Mouse (Mus musculus) hindbrain, embryonic 14.5 days (tissue): ENCODE data around the gene Serpina3b. TPM values are rescaled to one million over a fixed set of nuclear protein-coding genes. Genes with fewer than 3 reads are reported as not detected.

Source experiments
- ATAC-seq: fragments of 200-750 bp; cut with Nextera tagmentation; 2 replicates; pipeline ENCODE4 v1.8.0; 2017; ENCODE audit warnings: moderate number of reproducible peaks, mild to moderate bottlenecking, moderate TSS enrichment, moderate library complexity; ENCODE audit not compliant: low FRiP score
- DNase-seq: peaks from one replicate; pipeline ENCODE4 v3.0.0-alpha.2; 2015; ENCODE audit warnings: low spot score
- H3K27ac ChIP-seq: fragments of 300-500 bp; sonication (generic); 2 replicates; pipeline ENCODE4 v1.5.1; 2014; ENCODE audit warnings: mild to moderate bottlenecking, moderate library complexity
- H3K27me3 ChIP-seq: fragments of 300-500 bp; sonication (generic); 2 replicates; pipeline ENCODE4 v1.6.1; 2014; ENCODE audit warnings: mild to moderate bottlenecking, low read length, mixed read lengths; ENCODE audit not compliant: control insufficient read depth, insufficient read depth
- H3K36me3 ChIP-seq: fragments of 300-500 bp; sonication (generic); replicated peaks from 2 replicates; pipeline ENCODE4 v1.6.1; 2014; ENCODE audit not compliant: control insufficient read depth, insufficient read depth
- H3K4me1 ChIP-seq: fragments of 300-500 bp; sonication (generic); replicated peaks from 2 replicates; pipeline ENCODE4 v1.6.1; 2014; ENCODE audit warnings: antibody characterized with exemption, low read length, mixed read lengths; ENCODE audit not compliant: control insufficient read depth, insufficient read depth
- H3K4me2 ChIP-seq: fragments of 300-500 bp; sonication (generic); replicated peaks from 2 replicates; pipeline ENCODE4 v1.6.1; 2014; ENCODE audit warnings: mild to moderate bottlenecking, moderate library complexity
- H3K4me3 ChIP-seq: fragments of 300-500 bp; sonication (generic); replicated peaks from 2 replicates; pipeline ENCODE4 v1.5.1; 2014; ENCODE audit warnings: mild to moderate bottlenecking, low read length
- H3K9ac ChIP-seq: fragments of 300-500 bp; sonication (generic); 2 replicates; pipeline ENCODE4 v1.6.1; 2014
- H3K9me3 ChIP-seq: fragments of 300-500 bp; sonication (generic); 2 replicates; pipeline ENCODE4 v1.6.1; 2016; ENCODE audit warnings: low read length; ENCODE audit not compliant: control insufficient read depth
- WGBS: fragments of 180-500 bp; shearing (Covaris S2); extraction: QIAGEN DNeasy Blood & Tissue Kit; methylation state at CpG from one replicate; pipeline ENCODE4 v1.1.7; 2014; 5-methylcytosine and 5-hydroxymethylcytosine counted together
- polyA plus RNA-seq: library from polyadenylated mRNA; unstranded; fragments of >200 nt; fragmentation: Nextera tagmentation; extraction: Ambion mirVana; gene quantifications from 2 replicates; pipeline ENCODE4 v1.2.1, GENCODE M21; 2014

Serpina3b gene
- polyA plus RNA-seq, 1 experiment from 2014 or later, result not detected

DNA sequence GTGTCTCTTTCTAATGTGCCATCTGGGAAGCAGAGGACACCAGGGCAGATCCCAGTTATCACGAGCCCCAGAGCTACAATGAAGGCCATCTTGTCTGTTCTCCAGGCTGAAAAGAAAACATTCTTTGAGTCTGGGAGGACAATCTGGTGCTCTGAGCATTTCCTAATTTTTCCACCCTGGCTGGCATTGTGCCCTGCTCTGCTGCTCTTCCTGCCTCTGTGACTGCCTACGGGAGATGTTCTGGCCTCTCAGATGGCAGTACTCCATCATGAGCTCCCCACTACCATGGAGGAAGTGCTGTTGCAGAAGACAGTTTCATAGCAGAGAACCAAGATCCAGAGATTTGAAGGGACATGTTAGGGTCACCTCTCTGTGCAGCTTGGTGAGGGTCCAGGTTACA lies 24.2 kb downstream of the Serpina3b start:
- WGBS, result 81% methylated on average over 2 of the region's 2 CpGs
- no peaks in the 10 kb centered on the region for H3K4me1 ChIP-seq

DNA sequence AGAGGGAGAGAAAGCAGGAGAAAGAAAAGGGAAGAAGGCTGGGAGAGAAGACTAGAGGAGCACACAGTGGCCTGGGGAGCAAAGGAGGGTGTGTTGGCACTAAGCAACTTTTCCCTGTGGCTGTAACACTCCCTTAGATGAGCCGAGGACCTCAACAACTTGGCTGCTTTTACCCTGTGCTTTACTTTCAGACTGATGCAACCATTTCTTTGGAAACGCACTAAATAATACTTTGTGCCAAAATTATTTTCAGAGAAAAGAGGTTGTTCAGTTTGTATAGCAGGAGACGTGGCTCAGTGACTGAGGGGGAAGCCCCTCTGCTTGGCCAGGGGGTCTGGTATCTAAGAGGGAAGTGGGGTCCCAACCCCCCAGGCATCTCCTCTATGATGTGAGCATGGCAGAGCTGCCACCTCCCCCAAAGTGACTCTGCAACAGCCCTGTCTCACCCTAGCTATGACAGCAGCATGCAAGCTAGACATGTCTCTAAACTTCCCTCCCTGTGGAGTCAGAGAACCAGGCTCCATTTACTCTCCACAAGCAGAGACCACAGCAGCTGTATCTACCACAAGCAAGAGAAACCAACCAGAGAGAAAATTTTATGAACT lies 25.3 kb downstream of the Serpina3b start:
- Histone ChIP-seq H3K4me3 (no peak overlapping the region), H3K27ac (no peak overlapping the region), H3K9me3 (no peaks in the 10 kb centered on the region), H3K27me3 (no peaks in the 10 kb centered on the region), H3K36me3 (no peaks in the 10 kb centered on the region), H3K4me1 (no peaks in the 10 kb centered on the region), H3K9ac (no peak overlapping the region), H3K4me2 (no peak overlapping the region)
- WGBS, result 86% methylated on average over 3 of the region's 3 CpGs
- ATAC-seq (no peak), DNase-seq (no peak)

More for the DNA sequence above, 24.2 kb downstream of the Serpina3b start:
- Histone ChIP-seq H3K27ac (no peak overlapping the region), H3K36me3 (no peaks in the 10 kb centered on the region), H3K27me3 (no peaks in the 10 kb centered on the region), H3K4me3 (no peak overlapping the region), H3K9ac (no peak overlapping the region), H3K4me2 (no peak overlapping the region), H3K9me3 (no peaks in the 10 kb centered on the region)
- DNase-seq (no peak), ATAC-seq (no peak)

DNA sequence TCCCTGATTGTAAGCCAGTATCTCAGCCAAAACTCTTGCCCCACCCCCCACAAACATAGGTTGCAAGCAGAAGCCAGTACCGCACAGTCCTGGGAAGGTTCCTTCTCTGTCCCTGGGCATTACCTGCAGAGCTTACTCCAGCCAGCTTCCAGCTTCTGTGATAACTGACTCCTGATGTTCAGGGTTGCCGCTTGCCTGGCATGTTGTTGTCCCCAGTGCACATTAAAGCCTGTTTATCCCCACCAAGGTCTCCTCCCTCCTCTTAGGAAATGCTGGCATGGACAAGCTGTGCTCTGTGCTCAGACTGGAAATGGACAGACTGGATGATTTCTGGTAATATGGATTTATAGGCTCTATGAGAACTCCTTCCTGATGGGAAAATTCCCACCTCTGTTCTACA lies 25.9 kb downstream of the Serpina3b start, which contains the start of gene Serpina3c:
Serpina3c (minus strand) TSS at position 215 of the 400 bp plus-strand sequence.
- H3K9me3 ChIP-seq, result no peaks in the 10 kb centered on the region
- ATAC-seq (no peak), DNase-seq (no peak)
- no peaks in the 10 kb centered on the region for H3K4me1 ChIP-seq
- H3K4me3 ChIP-seq, result no peak within 1 kb of the TSS
- WGBS, result 95% methylated on average over 2 of the region's 2 CpGs
- no peak within 1 kb of the TSS for H3K4me2 ChIP-seq
- H3K27me3 ChIP-seq, result no peaks in the 10 kb centered on the region
- H3K36me3 ChIP-seq, result no peaks in the 10 kb centered on the region
- H3K9ac ChIP-seq, result no peak within 1 kb of the TSS
- no peak within 1 kb of the TSS for H3K27ac ChIP-seq

DNA sequence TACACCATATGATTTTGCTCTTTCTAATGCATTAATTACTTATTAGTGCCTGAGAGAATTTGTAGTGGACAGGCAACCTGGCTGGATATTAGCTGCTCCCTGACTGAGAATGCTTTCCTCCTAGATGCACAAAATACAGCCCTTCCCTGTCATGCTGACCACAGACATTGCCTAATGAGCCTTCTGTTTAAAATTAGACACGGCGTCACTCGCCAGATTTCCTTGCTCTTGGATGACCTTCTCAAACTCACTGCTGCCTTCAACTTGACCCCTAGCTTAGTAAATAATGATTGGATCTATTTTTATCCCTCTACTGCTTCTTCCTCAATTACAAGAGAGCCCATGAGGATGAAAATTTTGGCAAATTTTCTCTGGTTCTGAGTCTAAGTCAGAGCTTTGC lies 47.0 kb downstream of the Serpina3b start:
- H3K27ac ChIP-seq, result no peak overlapping the region
- 84% methylated on average over 3 of the region's 3 CpGs for WGBS
- H3K27me3 ChIP-seq, result no peaks in the 10 kb centered on the region

DNA sequence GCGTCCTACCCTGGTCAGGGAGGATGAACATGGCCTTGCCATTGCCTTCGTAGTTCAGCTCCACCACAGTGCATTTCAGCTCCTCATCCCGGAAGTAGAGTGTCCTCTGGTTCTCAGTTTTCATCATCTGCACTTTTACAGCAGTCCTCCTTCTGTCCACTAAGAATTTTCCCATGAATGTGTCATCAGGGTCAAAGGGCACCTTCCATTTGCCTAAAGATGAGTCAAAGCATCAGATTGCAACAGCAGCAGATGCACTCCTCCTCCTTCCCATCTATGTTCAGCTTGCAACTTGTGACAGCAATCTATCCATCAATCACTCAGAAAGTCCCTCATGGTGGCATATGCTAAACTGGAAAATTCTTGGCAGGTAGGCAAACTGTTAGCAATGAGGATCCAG lies 47.8 kb downstream of the Serpina3b start:
- 84% methylated on average over 3 of the region's 3 CpGs for WGBS
- no peak for ATAC-seq
- DNase-seq, result no peak
- Histone ChIP-seq H3K36me3 (no peaks in the 10 kb centered on the region), H3K4me2 (no peak overlapping the region), H3K27ac (no peak overlapping the region), H3K4me3 (no peak overlapping the region), H3K27me3 (no peaks in the 10 kb centered on the region), H3K4me1 (no peaks in the 10 kb centered on the region), H3K9ac (no peak overlapping the region), H3K9me3 (no peaks in the 10 kb centered on the region)

More for the DNA sequence above, 47.0 kb downstream of the Serpina3b start:
- Histone ChIP-seq H3K9ac (no peak overlapping the region), H3K36me3 (no peaks in the 10 kb centered on the region), H3K4me3 (no peak overlapping the region), H3K4me2 (no peak overlapping the region), H3K9me3 (no peaks in the 10 kb centered on the region), H3K4me1 (no peaks in the 10 kb centered on the region)
- ATAC-seq (no peak), DNase-seq (no peak)

DNA sequence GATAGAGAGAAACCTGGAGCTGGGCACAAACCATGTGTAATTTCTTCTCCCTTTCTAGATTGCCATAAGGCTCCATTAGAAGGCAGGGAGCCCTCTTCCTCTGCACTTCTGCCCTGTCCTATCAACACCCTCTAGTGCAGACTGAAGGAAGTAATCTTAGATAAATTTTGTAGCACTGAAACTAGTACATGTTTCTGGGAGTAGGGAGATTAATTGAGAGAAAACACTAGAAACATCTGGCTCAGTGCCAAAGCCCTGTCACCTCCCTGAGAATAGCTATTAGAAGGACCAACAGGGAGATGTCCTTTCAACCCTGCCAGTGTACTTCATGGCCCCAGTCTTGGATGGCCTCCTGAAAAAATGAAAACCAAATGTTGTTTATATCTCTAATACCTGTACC lies 50.8 kb downstream of the Serpina3b start:
- H3K4me1 ChIP-seq, result no peaks in the 10 kb centered on the region
- H3K4me2 ChIP-seq, result no peak overlapping the region
- H3K27ac ChIP-seq, result no peak overlapping the region
- no peak overlapping the region for H3K4me3 ChIP-seq
- H3K9me3 ChIP-seq, result no peaks in the 10 kb centered on the region
- no peak overlapping the region for H3K9ac ChIP-seq
- H3K36me3 ChIP-seq, result no peaks in the 10 kb centered on the region
- H3K27me3 ChIP-seq, result no peaks in the 10 kb centered on the region
- no peak for ATAC-seq
- DNase-seq, result no peak

DNA sequence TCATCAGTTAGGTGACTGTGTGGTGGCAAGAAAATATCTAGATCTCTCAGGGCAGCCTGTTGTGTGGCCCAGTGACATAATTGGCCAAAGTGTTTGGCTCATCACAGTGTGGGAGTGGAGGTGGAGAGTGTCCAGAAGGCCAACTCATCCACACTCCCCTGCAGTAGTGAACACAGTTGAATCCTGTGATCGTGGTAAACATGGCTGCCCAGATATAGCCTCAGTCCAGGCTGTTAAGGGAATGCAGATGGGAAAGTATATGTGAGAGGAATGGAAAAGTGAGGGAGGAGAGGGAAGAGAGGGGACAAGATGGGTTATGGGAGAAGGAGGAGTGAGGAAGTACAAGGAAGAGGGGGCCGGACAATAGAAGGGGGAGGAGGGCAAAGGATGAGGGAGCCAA lies 51.2 kb downstream of the Serpina3b start:
- Histone ChIP-seq H3K4me2 (no peak overlapping the region), H3K9me3 (no peaks in the 10 kb centered on the region), H3K36me3 (no peaks in the 10 kb centered on the region), H3K4me3 (no peak overlapping the region), H3K9ac (no peak overlapping the region), H3K4me1 (no peaks in the 10 kb centered on the region), H3K27me3 (no peaks in the 10 kb centered on the region), H3K27ac (no peak overlapping the region)
- WGBS, result 92% methylated on average over 2 of the region's 2 CpGs
- DNase-seq, result no peak
- ATAC-seq, result no peak

DNA sequence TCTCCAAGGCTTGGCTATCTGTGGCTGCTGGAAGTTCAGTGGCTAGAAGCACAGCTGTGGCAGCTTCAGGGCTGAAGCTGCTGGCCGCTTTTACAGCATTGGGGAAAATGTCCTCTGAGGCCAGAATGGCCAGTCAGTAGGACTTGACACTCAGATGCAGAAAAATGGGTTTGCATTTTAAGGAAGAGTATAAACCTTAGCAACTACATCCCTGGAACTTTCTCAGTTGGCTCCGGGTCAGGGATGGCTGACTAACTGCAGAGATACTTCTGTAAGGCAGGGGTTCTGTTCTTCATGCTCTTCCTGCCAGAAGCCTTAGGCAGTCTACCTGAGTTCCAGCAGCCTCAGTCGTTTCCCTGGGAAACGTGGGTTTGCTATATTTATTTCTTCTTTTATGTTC lies 57.2 kb downstream of the Serpina3b start:
- H3K27ac ChIP-seq, result no peak overlapping the region
- H3K4me2 ChIP-seq, result no peak overlapping the region
- H3K36me3 ChIP-seq, result no peaks in the 10 kb centered on the region
- WGBS, result 83% methylated on average over 4 of the region's 4 CpGs
- no peaks in the 10 kb centered on the region for H3K27me3 ChIP-seq
- DNase-seq (no peak), ATAC-seq (no peak)
- no peak overlapping the region for H3K4me3 ChIP-seq
- H3K9ac ChIP-seq, result no peak overlapping the region
- H3K9me3 ChIP-seq, result no peaks in the 10 kb centered on the region
- no peaks in the 10 kb centered on the region for H3K4me1 ChIP-seq

DNA sequence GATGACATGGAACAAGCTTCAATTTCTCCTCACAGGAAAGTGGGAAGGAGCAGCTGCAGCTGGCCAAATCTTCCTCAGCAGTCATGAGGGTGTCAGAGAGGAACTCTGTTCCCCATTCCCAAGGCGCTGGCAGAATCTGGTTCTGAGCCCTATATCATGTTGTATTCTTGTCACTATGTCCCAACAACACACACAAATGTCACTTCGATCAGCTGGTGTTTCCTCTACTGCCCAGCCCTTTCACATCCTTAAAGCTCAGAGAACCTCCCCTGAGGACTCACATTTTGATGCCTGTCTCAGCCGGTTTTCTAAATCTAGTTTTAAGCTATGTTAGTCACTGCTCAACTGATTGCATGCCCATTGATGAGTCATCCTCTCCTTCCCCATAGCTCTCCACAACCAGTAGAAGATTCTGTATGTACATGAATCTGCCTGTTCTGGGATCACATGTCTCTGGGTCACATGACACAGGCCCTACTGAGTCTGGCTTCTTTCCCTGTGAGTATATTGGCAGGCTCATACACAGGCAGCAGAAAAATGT lies 58.3 kb downstream of the Serpina3b start:
- no peaks in the 10 kb centered on the region for H3K4me1 ChIP-seq
- no peaks in the 10 kb centered on the region for H3K36me3 ChIP-seq
- no peaks in the 10 kb centered on the region for H3K27me3 ChIP-seq
- no peak overlapping the region for H3K27ac ChIP-seq
- no peak overlapping the region for H3K9ac ChIP-seq
- 94% methylated on average over 3 of the region's 3 CpGs for WGBS
- no peak overlapping the region for H3K4me2 ChIP-seq
- DNase-seq (no peak), ATAC-seq (no peak)
- no peak overlapping the region for H3K4me3 ChIP-seq
- no peaks in the 10 kb centered on the region for H3K9me3 ChIP-seq
